Mouse (Mus musculus) hindbrain, embryonic 16.5 days (tissue): ENCODE measurements around the gene Kctd3. TPM values are rescaled to one million over a fixed set of nuclear protein-coding genes. Genes with fewer than 3 reads are reported as not detected.
"Not testable (repeated sequence)": the region's sequence is repeated elsewhere in the genome, so short reads cannot be mapped to it uniquely, and the experiment has no call there.

Source experiments
- ATAC-seq: fragments of 200-750 bp; cut with Nextera tagmentation; 2 replicates; pipeline ENCODE4 v1.8.0; 2017; ENCODE audit warnings: moderate TSS enrichment, moderate library complexity
- H3K27ac ChIP-seq: fragments of 300-500 bp; sonication (generic); 2 replicates; pipeline ENCODE4 v1.5.1; 2014; ENCODE audit warnings: low read depth, mild to moderate bottlenecking, control low read depth, low read length, moderate library complexity
- H3K27me3 ChIP-seq: fragments of 300-500 bp; sonication (generic); replicated peaks from 2 replicates; pipeline ENCODE4 v1.6.1; 2014; ENCODE audit warnings: low read length; ENCODE audit not compliant: control insufficient read depth, insufficient read depth
- H3K36me3 ChIP-seq: fragments of 300-500 bp; sonication (generic); 2 replicates; pipeline ENCODE4 v1.6.1; 2014; ENCODE audit warnings: mild to moderate bottlenecking, low read length, moderate library complexity, mixed read lengths; ENCODE audit not compliant: control insufficient read depth, insufficient read depth
- H3K4me1 ChIP-seq: fragments of 300-500 bp; sonication (generic); 2 replicates; pipeline ENCODE4 v1.6.1; 2014; ENCODE audit warnings: low read depth, low read length; ENCODE audit not compliant: control insufficient read depth, insufficient read depth
- H3K4me2 ChIP-seq: fragments of 300-500 bp; sonication (generic); 2 replicates; pipeline ENCODE4 v1.6.1; 2014; ENCODE audit warnings: mild to moderate bottlenecking, low read length, control low read depth, moderate library complexity
- H3K4me3 ChIP-seq: fragments of 300-500 bp; sonication (generic); 2 replicates; pipeline ENCODE4 v1.5.1; 2014; ENCODE audit warnings: mild to moderate bottlenecking, low read length, control low read depth, moderate library complexity
- H3K9ac ChIP-seq: fragments of 300-500 bp; sonication (generic); 2 replicates; pipeline ENCODE4 v1.6.1; 2014; ENCODE audit warnings: low read depth, mild to moderate bottlenecking, control low read depth, low read length, moderate library complexity
- H3K9me3 ChIP-seq: fragments of 300-500 bp; sonication (generic); 2 replicates; pipeline ENCODE4 v1.6.1; 2014; ENCODE audit warnings: mild to moderate bottlenecking, low read length, moderate library complexity; ENCODE audit not compliant: control insufficient read depth
- WGBS: fragments of 180-500 bp; shearing (Covaris S2); extraction: QIAGEN DNeasy Blood & Tissue Kit; methylation state at CpG from one replicate; pipeline ENCODE4 v1.1.7; 2014; 5-methylcytosine and 5-hydroxymethylcytosine counted together
- polyA plus RNA-seq: library from polyadenylated mRNA; unstranded; fragments of >200 nt; fragmentation: Nextera tagmentation; extraction: Ambion mirVana; gene quantifications from 2 replicates; pipeline ENCODE4 v1.2.1, GENCODE M21; 2015

Gene Kctd3
- polyA plus RNA-seq, 1 experiment from 2014 or later: 45.8 TPM

DNA sequence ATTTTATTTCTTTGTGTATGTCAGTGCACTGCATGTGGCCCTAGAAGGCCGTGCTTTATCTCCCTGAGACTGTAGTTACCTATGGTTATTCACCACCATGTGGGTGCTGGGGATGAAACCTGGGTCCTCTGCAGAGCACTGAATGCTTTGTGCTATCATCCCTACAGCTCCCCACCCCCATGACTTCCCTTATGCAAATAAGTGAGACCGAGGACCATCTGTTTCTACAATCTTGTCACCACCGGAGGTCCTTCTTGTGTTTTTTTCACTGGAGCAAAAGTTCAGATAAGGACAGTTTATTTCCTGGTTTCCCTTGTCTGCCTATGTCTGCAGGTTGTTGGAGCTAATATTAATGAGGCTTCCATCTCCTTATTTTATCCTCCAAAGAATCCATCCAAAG is 39.2 kb upstream of the Kctd3 start:
- H3K4me1 ChIP-seq: no peaks in the 10 kb centered on the region
- H3K9ac ChIP-seq: no peak overlapping the region
- no peak for ATAC-seq
- H3K27ac ChIP-seq: no peak overlapping the region
- H3K4me2 ChIP-seq: no peak overlapping the region
- H3K9me3 ChIP-seq: no peaks in the 10 kb centered on the region
- 77% methylated on average over 3 of the region's 3 CpGs for WGBS
- H3K36me3 ChIP-seq: no peaks in the 10 kb centered on the region
- no peak overlapping the region for H3K4me3 ChIP-seq
- H3K27me3 ChIP-seq: no peaks in the 10 kb centered on the region

- no peak overlapping the region for H3K4me3 ChIP-seq
- no peak for ATAC-seq
- no peaks in the 10 kb centered on the region for H3K36me3 ChIP-seq
- no peaks in the 10 kb centered on the region for H3K27me3 ChIP-seq
- H3K9me3 ChIP-seq: no peaks in the 10 kb centered on the region
- WGBS: 73% methylated on average over 3 of the region's 3 CpGs
- H3K4me1 ChIP-seq: no peaks in the 10 kb centered on the region
- no peak overlapping the region for H3K4me2 ChIP-seq
- no peak overlapping the region for H3K27ac ChIP-seq
- no peak overlapping the region for H3K9ac ChIP-seq
Measured at GRCm38 (mm10) chr1:189046301-189046700, 38.7 kb upstream of the Kctd3 start.

DNA sequence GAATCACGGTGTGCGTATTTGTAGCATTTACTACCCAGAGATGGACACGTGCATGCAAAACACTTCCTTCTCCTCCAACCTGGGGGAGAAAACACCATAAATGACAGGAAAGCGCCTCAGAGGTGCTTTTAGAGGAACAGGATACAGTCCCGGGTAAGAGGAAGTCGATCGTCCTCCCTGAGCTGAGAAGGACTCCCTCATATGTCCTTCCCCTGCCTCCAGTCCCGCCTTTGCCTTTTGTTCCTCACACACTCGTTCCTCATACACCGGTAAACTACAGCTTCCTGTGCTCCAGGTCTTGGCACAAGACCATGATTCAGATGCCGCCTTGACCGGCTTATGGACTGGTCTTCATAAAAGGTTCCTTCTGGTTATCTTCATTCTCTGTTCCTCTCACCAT is 33.6 kb upstream of the Kctd3 start:
- Histone ChIP-seq H3K4me1 (no peaks in the 10 kb centered on the region), H3K27me3 (no peaks in the 10 kb centered on the region), H3K4me3 (no peak overlapping the region), H3K4me2 (no peak overlapping the region), H3K36me3 (no peaks in the 10 kb centered on the region), H3K9ac (no peak overlapping the region), H3K9me3 (no peaks in the 10 kb centered on the region), H3K27ac (no peak overlapping the region)
- 90% methylated on average over 12 of the region's 12 CpGs for WGBS
- no peak for ATAC-seq

GRCm38 (mm10) chr1:189039348-189039747 is 31.7 kb upstream of the Kctd3 start:
- Histone ChIP-seq H3K27me3 (no peaks in the 10 kb centered on the region), H3K9me3 (no peaks in the 10 kb centered on the region), H3K4me3 (no peak overlapping the region), H3K36me3 (no peaks in the 10 kb centered on the region), H3K4me2 (no peak overlapping the region), H3K27ac (no peak overlapping the region), H3K9ac (no peak overlapping the region), H3K4me1 (no peaks in the 10 kb centered on the region; the same call in 1 of the 2 replicates)
- no peak for ATAC-seq
- 92% methylated on average over 5 of the region's 5 CpGs for WGBS

DNA sequence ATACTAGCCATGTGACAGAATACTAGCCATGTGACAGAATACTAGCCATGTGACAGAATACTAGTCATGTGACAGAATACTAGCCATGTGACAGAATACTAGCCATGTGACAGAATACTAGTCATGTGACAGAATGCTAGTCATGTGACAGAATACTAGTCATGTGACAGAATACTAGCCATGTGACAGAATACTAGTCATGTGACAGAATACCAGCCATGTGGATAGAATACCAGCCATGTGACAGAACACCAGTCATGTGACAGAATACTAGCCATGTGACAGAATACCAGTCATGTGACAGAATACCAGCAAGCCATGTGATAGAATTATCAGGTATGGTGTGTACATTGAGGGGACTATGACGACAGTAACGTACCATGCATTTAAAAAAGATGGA is 25.2 kb upstream of the Kctd3 start:
- not testable (repeated sequence) for H3K27me3 ChIP-seq, H3K4me3 ChIP-seq, H3K9me3 ChIP-seq, H3K36me3 ChIP-seq, ATAC-seq, H3K4me1 ChIP-seq, H3K27ac ChIP-seq, H3K4me2 ChIP-seq, H3K9ac ChIP-seq
- WGBS: 96% methylated on average over 2 of the region's 2 CpGs

DNA sequence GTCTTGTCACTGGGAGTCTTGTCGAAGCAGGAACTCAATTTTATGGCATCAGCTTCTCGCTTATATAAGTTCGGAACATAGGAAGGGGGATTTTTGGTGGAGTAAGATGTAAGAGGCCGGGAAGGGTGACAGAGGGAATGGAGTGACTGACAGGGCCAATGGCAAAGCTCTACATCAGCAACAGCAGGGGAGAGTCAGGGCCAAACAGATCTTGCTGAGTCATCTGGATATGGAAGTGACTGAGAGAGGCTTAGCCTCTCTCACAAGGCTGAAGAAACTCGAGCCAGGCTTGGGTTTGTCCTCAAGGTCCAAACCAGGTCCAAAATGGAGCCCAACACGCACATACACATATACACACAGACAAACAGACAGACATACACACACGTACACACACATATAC is 23.3 kb upstream of the Kctd3 start:
- no peaks in the 10 kb centered on the region for H3K9me3 ChIP-seq
- no peak overlapping the region for H3K4me3 ChIP-seq
- ATAC-seq: no peak
- no peaks in the 10 kb centered on the region for H3K27me3 ChIP-seq
- 80% methylated on average over 7 of the region's 7 CpGs for WGBS
- H3K4me2 ChIP-seq: no peak overlapping the region
- no peaks in the 10 kb centered on the region for H3K36me3 ChIP-seq
- no peak overlapping the region for H3K9ac ChIP-seq
- no peaks in the 10 kb centered on the region; the same call in 1 of the 2 replicates for H3K4me1 ChIP-seq
- no peak overlapping the region for H3K27ac ChIP-seq

DNA sequence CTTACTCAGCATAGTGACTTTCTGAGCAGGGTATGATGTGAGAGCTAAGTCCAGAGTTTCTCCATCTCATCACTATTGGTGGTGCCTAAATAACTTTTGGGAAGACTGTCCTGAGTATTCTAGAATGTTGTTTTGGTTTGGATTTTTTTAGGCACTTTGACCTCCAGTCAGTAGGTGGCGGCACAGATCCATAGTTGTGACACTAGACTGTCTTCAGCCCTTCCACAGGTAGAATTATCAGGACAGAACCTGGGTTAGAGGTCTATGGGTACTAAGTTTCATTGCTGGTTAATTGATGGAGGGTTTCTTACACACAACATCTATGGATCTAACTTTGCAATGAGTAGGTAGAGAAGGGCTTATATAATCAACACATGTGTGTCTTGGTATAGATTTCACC is 20.6 kb upstream of the Kctd3 start:
- no peaks in the 10 kb centered on the region for H3K4me1 ChIP-seq
- 65% methylated on average over 1 of the region's 1 CpGs for WGBS
- H3K27ac ChIP-seq: no peak overlapping the region
- ATAC-seq: no peak
- no peaks in the 10 kb centered on the region for H3K36me3 ChIP-seq
- H3K9me3 ChIP-seq: no peaks in the 10 kb centered on the region
- H3K9ac ChIP-seq: no peak overlapping the region
- no peak overlapping the region for H3K4me3 ChIP-seq
- no peaks in the 10 kb centered on the region for H3K27me3 ChIP-seq
- H3K4me2 ChIP-seq: no peak overlapping the region

- WGBS: 60% methylated on average over 8 of the region's 8 CpGs
- H3K4me2 ChIP-seq: no peak overlapping the region
- H3K4me3 ChIP-seq: no peak overlapping the region
- no peak overlapping the region for H3K9ac ChIP-seq
- H3K36me3 ChIP-seq: no peaks in the 10 kb centered on the region
- peak; percentile 48; the same call in 1 of the 2 replicates for ATAC-seq
- H3K27me3 ChIP-seq: no peaks in the 10 kb centered on the region
- no peaks in the 10 kb centered on the region for H3K9me3 ChIP-seq
- H3K4me1 ChIP-seq: no peaks in the 10 kb centered on the region
- no peak overlapping the region for H3K27ac ChIP-seq
Measured at GRCm38 (mm10) chr1:189026885-189027284, 19.2 kb upstream of the Kctd3 start.

GRCm38 (mm10) chr1:189023701-189024080 is 16.1 kb upstream of the Kctd3 start:
- Histone ChIP-seq H3K36me3 (no peaks in the 10 kb centered on the region), H3K4me2 (no peak overlapping the region), H3K9ac (no peak overlapping the region), H3K4me3 (no peak overlapping the region), H3K27me3 (no peaks in the 10 kb centered on the region), H3K27ac (no peak overlapping the region), H3K4me1 (no peaks in the 10 kb centered on the region), H3K9me3 (no peaks in the 10 kb centered on the region)
- 83% methylated on average over 1 of the region's 1 CpGs for WGBS
- no peak for ATAC-seq
